Mouse (Mus musculus) stomach, embryonic 14.5 days (tissue): ENCODE results near the gene Syde1. TPM values are rescaled to one million over a fixed set of nuclear protein-coding genes. Genes with fewer than 3 reads are reported as not detected.
"Not testable (repeated sequence)": the region's sequence is repeated elsewhere in the genome, so short reads cannot be mapped to it uniquely, and the experiment has no call there.

Experiments used
- ATAC-seq: fragments of 200-750 bp; cut with Nextera tagmentation; 2 replicates; pipeline ENCODE4 v1.8.0; 2017; ENCODE audit warnings: low read depth, moderate TSS enrichment; ENCODE audit not compliant: insufficient number of reproducible peaks, insufficient read depth, low FRiP score
- H3K27ac ChIP-seq: fragments of 300-500 bp; sonication (generic); 2 replicates; pipeline ENCODE4 v1.5.1; 2014; ENCODE audit warnings: mild to moderate bottlenecking, low read length, moderate library complexity, mixed read lengths
- H3K27me3 ChIP-seq: fragments of 300-500 bp; sonication (generic); 2 replicates; pipeline ENCODE4 v1.6.1; 2014; ENCODE audit warnings: low read length, control low read depth, mixed read lengths; ENCODE audit not compliant: control insufficient read depth, insufficient read depth
- H3K36me3 ChIP-seq: fragments of 300-500 bp; sonication (generic); 2 replicates; pipeline ENCODE4 v1.6.1; 2014; ENCODE audit warnings: mild to moderate bottlenecking, control low read depth, low read length, moderate library complexity, mixed read lengths; ENCODE audit not compliant: control insufficient read depth, insufficient read depth
- H3K4me1 ChIP-seq: fragments of 300-500 bp; sonication (generic); 2 replicates; pipeline ENCODE4 v1.6.1; 2014; ENCODE audit warnings: low read length, control low read depth, mixed read lengths; ENCODE audit not compliant: control insufficient read depth, insufficient read depth
- H3K4me2 ChIP-seq: fragments of 300-500 bp; sonication (generic); replicated peaks from 2 replicates; pipeline ENCODE4 v1.6.1; 2014; ENCODE audit warnings: low read depth, low read length, control low read depth
- H3K4me3 ChIP-seq: fragments of 300-500 bp; sonication (generic); 2 replicates; pipeline ENCODE4 v1.5.1; 2014; ENCODE audit warnings: low read depth, low read length, control low read depth
- H3K9ac ChIP-seq: fragments of 300-500 bp; sonication (generic); replicated peaks from 2 replicates; pipeline ENCODE4 v1.6.1; 2014; ENCODE audit warnings: low read depth, mild to moderate bottlenecking, control low read depth, low read length, moderate library complexity, mixed read lengths
- H3K9me3 ChIP-seq: fragments of 300-500 bp; sonication (generic); 2 replicates; pipeline ENCODE4 v1.6.1; 2016; ENCODE audit warnings: low read depth, low read length, control low read depth; ENCODE audit not compliant: control insufficient read depth
- WGBS: fragments of 180-500 bp; shearing (Covaris S2); extraction: QIAGEN DNeasy Blood & Tissue Kit; methylation state at CpG from one replicate; pipeline ENCODE4 v1.1.7; 2014; 5-methylcytosine and 5-hydroxymethylcytosine counted together
- polyA plus RNA-seq: library from polyadenylated mRNA; unstranded; fragments of >200 nt; fragmentation: Nextera tagmentation; extraction: Ambion mirVana; gene quantifications from 2 replicates; pipeline ENCODE4 v1.2.1, GENCODE M21; 2014

Gene Syde1
- polyA plus RNA-seq = 19.1 and 20.4 TPM in 2 replicates

- Histone ChIP-seq H3K9ac (peak within 1 kb of the TSS; percentile 74), H3K27ac (peak within 1 kb of the TSS; percentile 88), H3K9me3 (no peaks in the 10 kb centered on the region), H3K36me3 (peaks cover 28% of the 10 kb centered on the region), H3K4me1 (peaks cover 3% of the 10 kb centered on the region; the same call in 1 of the 2 replicates), H3K27me3 (no peaks in the 10 kb centered on the region), H3K4me2 (peak within 1 kb of the TSS; percentile 68), H3K4me3 (peak within 1 kb of the TSS; percentile 72)
- WGBS = 4% methylated on average over 46 of the region's 54 CpGs
- peak; percentile 67; the same call in 1 of the 2 replicates for ATAC-seq
Observed at GRCm38 (mm10) chr10:78591406-78592328, at the start of gene Syde1. Gene Syde1, minus strand, starts transcription at chr10:78591964.

- WGBS = 11% methylated on average over 6 of the region's 6 CpGs
- no peaks in the 10 kb centered on the region for H3K4me1 ChIP-seq
- no peaks in the 10 kb centered on the region for H3K36me3 ChIP-seq
- H3K4me2 ChIP-seq = no peak overlapping the region
- no peaks in the 10 kb centered on the region for H3K9me3 ChIP-seq
- no peak overlapping the region for H3K9ac ChIP-seq
- ATAC-seq = no peak
- no peak overlapping the region for H3K4me3 ChIP-seq
- no peak overlapping the region for H3K27ac ChIP-seq
- H3K27me3 ChIP-seq = no peaks in the 10 kb centered on the region
Observed at GRCm38 (mm10) chr10:78632311-78632710, 40.5 kb upstream of the Syde1 start.

- Histone ChIP-seq H3K4me2 (no peak overlapping the region), H3K27me3 (no peaks in the 10 kb centered on the region), H3K9ac (no peak overlapping the region), H3K4me3 (no peak overlapping the region), H3K9me3 (no peaks in the 10 kb centered on the region), H3K4me1 (no peaks in the 10 kb centered on the region), H3K36me3 (no peaks in the 10 kb centered on the region), H3K27ac (no peak overlapping the region)
- 73% methylated on average over 4 of the region's 4 CpGs for WGBS
- no peak for ATAC-seq
Observed at GRCm38 (mm10) chr10:78630194-78630593, 38.4 kb upstream of the Syde1 start.

- H3K4me1 ChIP-seq, H3K27ac ChIP-seq, H3K4me2 ChIP-seq, H3K27me3 ChIP-seq, H3K9ac ChIP-seq, H3K4me3 ChIP-seq, H3K36me3 ChIP-seq, ATAC-seq, H3K9me3 ChIP-seq: not testable (repeated sequence)
- WGBS = 74% methylated on average over 3 of the region's 3 CpGs
Observed at GRCm38 (mm10) chr10:78623143-78623542, 31.4 kb upstream of the Syde1 start.

- no peak for ATAC-seq
- H3K4me1 ChIP-seq = no peaks in the 10 kb centered on the region
- no peaks in the 10 kb centered on the region for H3K27me3 ChIP-seq
- H3K4me3 ChIP-seq = no peak within 1 kb of the TSS
- no peaks in the 10 kb centered on the region for H3K36me3 ChIP-seq
- H3K4me2 ChIP-seq = no peak within 1 kb of the TSS
- no peaks in the 10 kb centered on the region for H3K9me3 ChIP-seq
- 91% methylated on average over 1 of the region's 1 CpGs for whole genome bisulfite sequencing
- no peak within 1 kb of the TSS for H3K27ac ChIP-seq
- H3K9ac ChIP-seq = no peak within 1 kb of the TSS
Observed at GRCm38 (mm10) chr10:78617974-78618373, 26.2 kb upstream of the Syde1 start, which contains the start of gene Olfr1357. Gene Olfr1357, minus strand, starts transcription at chr10:78618074.

GRCm38 (mm10) chr10:78607602-78608001, 15.8 kb upstream of the Syde1 start:
- Histone ChIP-seq H3K9ac (no peak overlapping the region), H3K27ac (no peak overlapping the region), H3K4me3 (no peak overlapping the region), H3K4me2 (no peak overlapping the region), H3K4me1 (no peaks in the 10 kb centered on the region), H3K27me3 (no peaks in the 10 kb centered on the region), H3K9me3 (no peaks in the 10 kb centered on the region), H3K36me3 (no peaks in the 10 kb centered on the region)
- ATAC-seq = no peak
- WGBS = 72% methylated on average over 3 of the region's 3 CpGs

GRCm38 (mm10) chr10:78605080-78605479, 13.3 kb upstream of the Syde1 start:
- Histone ChIP-seq H3K9ac (no peak overlapping the region), H3K36me3 (no peaks in the 10 kb centered on the region), H3K4me3 (no peak overlapping the region), H3K4me2 (no peak overlapping the region), H3K9me3 (no peaks in the 10 kb centered on the region), H3K27ac (no peak overlapping the region), H3K27me3 (no peaks in the 10 kb centered on the region), H3K4me1 (no peaks in the 10 kb centered on the region)
- WGBS = 48% methylated on average over 3 of the region's 3 CpGs
- ATAC-seq = no peak

GRCm38 (mm10) chr10:78599865-78600264, 8.1 kb upstream of the Syde1 start:
- H3K4me2 ChIP-seq = no peak overlapping the region
- no peaks in the 10 kb centered on the region for H3K27me3 ChIP-seq
- no peaks in the 10 kb centered on the region for H3K9me3 ChIP-seq
- 87% methylated on average over 5 of the region's 5 CpGs for WGBS
- no peaks in the 10 kb centered on the region for H3K36me3 ChIP-seq
- no peak overlapping the region for H3K4me3 ChIP-seq
- ATAC-seq = no peak
- H3K27ac ChIP-seq = no peak overlapping the region
- no peak overlapping the region for H3K9ac ChIP-seq
- H3K4me1 ChIP-seq = no peaks in the 10 kb centered on the region
